Mouse (Mus musculus): ENCODE measurements at regions not wholly inside any gene's neighbourhood (a gene's known extent, or its start where the extent isn't known, plus 50 kb on each side); places are given as distances from the start of the nearest gene placed in this dataset.

DNA sequence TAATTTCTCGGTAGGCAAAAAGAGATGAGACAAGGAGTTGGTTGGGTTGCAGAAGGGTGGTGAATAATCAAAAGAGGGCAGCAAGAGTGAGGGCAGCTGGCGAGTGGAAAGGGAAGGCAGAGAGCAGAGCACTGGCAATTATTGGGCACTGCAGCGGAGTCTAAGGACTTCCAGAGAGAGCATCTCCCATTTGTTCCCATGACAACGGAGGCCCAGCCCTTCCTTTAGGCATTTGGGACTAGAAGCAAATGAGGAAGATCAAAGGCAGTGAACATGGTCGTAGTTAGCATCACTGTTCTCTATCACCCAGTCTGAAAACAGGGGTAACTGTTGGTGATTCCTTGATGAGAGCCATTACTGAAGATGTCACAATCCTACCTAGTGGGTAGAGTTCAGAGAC, 246.1 kb downstream of the Rybp start:
- peaks cover 85% of the 10 kb centered on the region for H3K27me3 ChIP-seq (replicated peaks)
- no peak overlapping the region for H3K9ac ChIP-seq
- no peaks in the 10 kb centered on the region for H3K9me3 ChIP-seq (replicated peaks)
- no peak overlapping the region for H3K27ac ChIP-seq (ENCODE audit: poor library complexity, severe bottlenecking)
- H3K4me1 ChIP-seq (replicated peaks): peaks cover 28% of the 10 kb centered on the region
- H3K4me2 ChIP-seq: peak overlapping the region; percentile 24; the same call in 1 of the 2 replicates
- H3K36me3 ChIP-seq: no peaks in the 10 kb centered on the region
- no peak overlapping the region for H3K4me3 ChIP-seq
- ATAC-seq (ENCODE audit: insufficient number of reproducible peaks, low FRiP score): no peak
- WGBS: 43% methylated on average over 5 of the region's 5 CpGs

DNA sequence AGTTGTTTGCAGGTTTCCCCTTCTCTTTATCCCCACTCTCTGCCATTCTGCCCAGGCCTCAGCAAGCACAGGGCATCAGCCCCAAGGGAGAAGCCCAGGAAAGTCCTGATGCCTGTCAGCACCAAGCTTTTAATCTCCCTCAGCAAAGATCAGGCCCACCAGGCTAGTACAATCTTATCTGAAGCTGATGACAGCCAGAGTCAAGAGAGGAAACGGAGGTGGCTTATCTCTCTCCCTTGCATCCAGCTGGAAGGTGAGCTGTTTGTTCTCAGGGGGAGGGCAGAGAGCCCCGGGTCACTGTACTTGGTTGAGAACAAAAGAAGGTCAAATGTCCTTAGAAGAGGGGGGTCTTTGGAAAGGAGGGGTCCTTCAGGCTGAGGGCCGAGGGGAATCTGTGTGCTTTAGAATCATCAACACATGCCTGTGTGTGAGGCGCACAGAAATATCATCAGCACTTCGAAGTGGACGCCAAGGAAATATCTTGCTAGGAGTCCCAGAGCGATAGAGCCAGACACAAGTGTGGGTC, 246.8 kb downstream of the Rybp start:
- Histone ChIP-seq H3K9ac (no peak overlapping the region), H3K4me1 (replicated peaks) (peaks cover 23% of the 10 kb centered on the region), H3K9me3 (replicated peaks) (no peaks in the 10 kb centered on the region), H3K4me2 (peak overlapping the region; percentile 24), H3K4me3 (no peak overlapping the region), H3K36me3 (no peaks in the 10 kb centered on the region), H3K27ac (ENCODE audit: poor library complexity, severe bottlenecking) (no peak overlapping the region), H3K27me3 (replicated peaks) (peaks cover 85% of the 10 kb centered on the region)
- peak; percentile 74 for ATAC-seq (ENCODE audit: insufficient number of reproducible peaks, low FRiP score)
- 10% methylated on average over 7 of the region's 7 CpGs for WGBS

DNA sequence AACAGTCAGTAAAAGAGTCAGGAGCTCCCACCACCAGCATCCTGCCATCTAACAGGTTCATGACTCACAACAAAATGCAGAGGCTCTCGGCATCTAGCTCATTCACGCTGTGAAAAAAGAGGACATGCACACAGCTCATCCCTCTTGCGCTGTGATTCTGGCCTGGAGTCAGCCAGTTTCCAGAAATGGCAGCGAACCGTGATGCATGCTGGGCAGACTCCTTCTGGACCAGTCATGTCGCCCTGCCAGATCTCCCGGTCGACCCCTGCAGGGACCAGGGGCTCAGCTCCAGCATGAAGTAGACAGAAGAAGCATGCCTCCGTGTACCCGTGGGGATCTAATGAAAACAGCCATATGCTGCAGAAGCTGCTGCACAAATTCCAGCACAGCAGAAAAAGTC, 254.6 kb downstream of the Rybp start:
- WGBS: 82% methylated on average over 10 of the region's 10 CpGs
- Histone ChIP-seq H3K4me3 (no peak overlapping the region), H3K27me3 (replicated peaks) (peaks cover 99% of the 10 kb centered on the region), H3K9ac (no peak overlapping the region), H3K9me3 (replicated peaks) (no peaks in the 10 kb centered on the region), H3K27ac (ENCODE audit: poor library complexity, severe bottlenecking) (no peak overlapping the region), H3K4me1 (replicated peaks) (no peaks in the 10 kb centered on the region), H3K36me3 (no peaks in the 10 kb centered on the region), H3K4me2 (no peak overlapping the region)
- no peak for ATAC-seq (ENCODE audit: insufficient number of reproducible peaks, low FRiP score)

DNA sequence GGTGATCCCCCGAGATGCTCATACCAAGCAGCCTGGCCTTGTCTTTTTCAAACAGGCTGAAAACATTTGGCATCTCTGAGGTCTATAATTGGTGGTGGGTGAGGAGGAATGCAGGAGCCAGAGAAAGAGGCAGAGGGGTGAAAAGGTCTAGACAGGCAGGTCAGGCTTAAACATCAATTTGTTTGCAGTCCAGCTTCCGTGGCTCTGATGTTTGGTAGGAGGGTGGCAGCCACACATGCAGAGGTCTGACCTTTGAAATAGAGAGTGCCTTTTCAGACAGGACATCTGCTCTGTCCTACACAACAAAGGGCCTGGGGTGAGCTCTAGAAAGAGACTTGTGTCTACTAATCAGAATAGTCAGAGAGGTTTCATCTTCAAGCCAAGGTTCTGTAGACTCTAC, 256.8 kb downstream of the Rybp start:
- WGBS: 50% methylated on average over 2 of the region's 2 CpGs
- Histone ChIP-seq H3K27ac (ENCODE audit: poor library complexity, severe bottlenecking) (no peak overlapping the region), H3K4me2 (no peak overlapping the region), H3K36me3 (no peaks in the 10 kb centered on the region), H3K27me3 (replicated peaks) (peaks cover 99% of the 10 kb centered on the region), H3K9me3 (replicated peaks) (no peaks in the 10 kb centered on the region), H3K9ac (no peak overlapping the region), H3K4me3 (no peak overlapping the region), H3K4me1 (replicated peaks) (no peaks in the 10 kb centered on the region)
- no peak for ATAC-seq (ENCODE audit: insufficient number of reproducible peaks, low FRiP score)

DNA sequence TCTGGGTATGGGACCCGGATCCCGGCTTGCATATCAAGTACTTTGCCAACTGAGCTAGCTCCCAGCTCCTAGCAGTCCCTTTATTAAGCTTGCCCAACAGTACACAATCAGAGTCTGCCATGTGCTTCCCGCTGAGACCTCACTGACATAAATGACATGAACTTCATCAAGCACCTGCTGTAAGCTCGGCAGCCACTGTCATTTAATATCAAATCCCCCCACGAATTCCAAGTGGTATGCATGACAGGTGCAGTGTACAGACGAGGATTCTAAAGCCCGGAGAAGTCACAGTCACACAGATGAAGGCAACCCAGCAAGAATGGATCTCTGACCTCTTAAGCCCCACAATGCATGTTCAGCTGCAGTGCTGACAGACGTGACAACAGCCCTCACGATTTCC, 257.3 kb downstream of the Rybp start:
- Histone ChIP-seq H3K4me1 (replicated peaks) (no peaks in the 10 kb centered on the region), H3K27ac (ENCODE audit: poor library complexity, severe bottlenecking) (no peak overlapping the region), H3K4me3 (no peak overlapping the region), H3K9me3 (replicated peaks) (no peaks in the 10 kb centered on the region), H3K27me3 (replicated peaks) (peaks cover 99% of the 10 kb centered on the region), H3K9ac (no peak overlapping the region), H3K4me2 (no peak overlapping the region), H3K36me3 (no peaks in the 10 kb centered on the region)
- no peak for ATAC-seq (ENCODE audit: insufficient number of reproducible peaks, low FRiP score)
- WGBS: 63% methylated on average over 9 of the region's 9 CpGs

DNA sequence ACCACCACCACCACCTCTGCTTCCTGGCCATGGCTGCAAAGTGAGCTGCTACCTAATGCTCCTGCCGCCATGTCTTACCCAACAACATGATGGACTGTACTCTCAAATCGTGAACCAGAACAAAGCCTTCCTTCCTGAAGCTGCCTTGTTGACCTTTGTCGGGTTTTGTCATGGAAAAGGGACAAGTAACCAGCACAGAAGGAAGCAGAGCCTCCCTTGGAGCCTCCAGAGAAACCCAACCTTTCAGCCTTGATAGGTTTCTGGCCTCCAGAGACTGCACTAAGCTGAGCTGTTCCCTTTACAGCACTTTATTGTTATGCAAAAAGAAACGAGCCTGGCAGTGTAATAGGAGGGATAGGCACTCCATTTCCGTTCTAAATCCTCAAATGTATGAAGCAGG, 259.8 kb downstream of the Rybp start:
- 56% methylated on average over 5 of the region's 5 CpGs for WGBS
- ATAC-seq (ENCODE audit: insufficient number of reproducible peaks, low FRiP score): no peak
- H3K4me1 ChIP-seq (replicated peaks): no peaks in the 10 kb centered on the region
- no peaks in the 10 kb centered on the region for H3K9me3 ChIP-seq (replicated peaks)
- H3K27me3 ChIP-seq (replicated peaks): peaks cover 78% of the 10 kb centered on the region
- no peak overlapping the region for H3K9ac ChIP-seq
- no peak overlapping the region for H3K4me2 ChIP-seq
- H3K4me3 ChIP-seq: no peak overlapping the region
- no peaks in the 10 kb centered on the region for H3K36me3 ChIP-seq
- H3K27ac ChIP-seq (ENCODE audit: poor library complexity, severe bottlenecking): no peak overlapping the region

DNA sequence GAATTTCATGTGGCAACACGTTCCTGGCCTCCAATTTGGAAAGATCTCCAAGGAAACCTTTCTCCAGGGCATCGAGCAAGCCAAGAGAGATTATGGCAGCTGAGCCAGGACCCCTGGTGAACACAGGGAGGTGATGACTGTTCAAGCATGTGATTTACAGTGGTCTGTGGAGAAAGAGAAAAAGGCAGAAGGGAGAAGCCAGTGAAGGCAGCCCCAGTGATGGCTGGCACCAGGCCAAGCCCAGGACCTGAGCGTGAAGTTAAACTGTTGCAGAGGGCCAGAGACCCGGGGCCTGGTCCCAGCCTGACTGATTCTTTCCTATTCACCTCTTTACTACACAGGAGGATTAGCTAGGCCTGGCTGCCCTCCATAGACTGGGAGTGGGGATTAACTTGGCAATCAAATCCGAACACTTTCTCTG, 261.7 kb downstream of the Rybp start:
- Histone ChIP-seq H3K36me3 (no peaks in the 10 kb centered on the region), H3K27ac (ENCODE audit: poor library complexity, severe bottlenecking) (no peak overlapping the region), H3K9me3 (replicated peaks) (no peaks in the 10 kb centered on the region), H3K4me1 (replicated peaks) (no peaks in the 10 kb centered on the region), H3K4me2 (no peak overlapping the region), H3K27me3 (replicated peaks) (peaks cover 78% of the 10 kb centered on the region), H3K4me3 (no peak overlapping the region), H3K9ac (no peak overlapping the region)
- no peak for ATAC-seq (ENCODE audit: insufficient number of reproducible peaks, low FRiP score)
- WGBS: 65% methylated on average over 5 of the region's 5 CpGs

DNA sequence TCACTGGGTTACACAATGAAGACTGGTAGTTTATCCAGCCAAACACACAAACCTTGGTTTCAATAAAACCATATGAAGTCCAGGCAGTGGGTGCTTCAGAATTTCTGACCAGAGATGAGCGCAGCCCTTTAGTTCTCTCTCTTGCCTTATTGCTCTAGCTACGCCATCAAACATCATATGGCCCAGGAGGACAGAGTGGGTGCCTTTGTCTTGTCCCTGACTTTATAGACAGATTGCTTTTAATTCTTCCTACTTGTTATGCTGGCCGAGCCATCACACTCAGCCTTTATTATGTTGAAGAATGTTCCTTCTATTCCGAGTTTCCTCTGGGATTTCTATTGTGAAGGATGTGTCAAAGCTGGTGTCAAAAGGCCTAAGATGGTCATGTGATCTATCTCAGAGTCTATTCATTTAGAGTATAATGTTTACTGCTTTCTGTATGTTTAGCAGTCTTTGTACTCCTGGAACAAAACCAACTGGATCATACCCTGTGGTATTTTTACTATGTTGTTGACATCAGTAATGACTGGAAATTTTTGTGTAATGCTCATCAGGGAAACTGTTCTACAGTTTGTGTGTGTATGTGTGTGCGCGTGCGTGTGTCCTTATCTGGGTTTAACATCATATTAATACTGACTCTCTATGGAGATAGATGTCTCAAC, 263.7 kb downstream of the Rybp start:
- no peaks in the 10 kb centered on the region for H3K4me1 ChIP-seq (replicated peaks)
- H3K4me3 ChIP-seq: no peak overlapping the region
- no peaks in the 10 kb centered on the region for H3K9me3 ChIP-seq (replicated peaks)
- H3K27me3 ChIP-seq (replicated peaks): peaks cover 77% of the 10 kb centered on the region
- no peak overlapping the region for H3K4me2 ChIP-seq
- H3K9ac ChIP-seq: no peak overlapping the region
- ATAC-seq (ENCODE audit: insufficient number of reproducible peaks, low FRiP score): no peak
- H3K27ac ChIP-seq (ENCODE audit: poor library complexity, severe bottlenecking): no peak overlapping the region
- 85% methylated on average over 7 of the region's 7 CpGs for WGBS
- H3K36me3 ChIP-seq: no peaks in the 10 kb centered on the region

DNA sequence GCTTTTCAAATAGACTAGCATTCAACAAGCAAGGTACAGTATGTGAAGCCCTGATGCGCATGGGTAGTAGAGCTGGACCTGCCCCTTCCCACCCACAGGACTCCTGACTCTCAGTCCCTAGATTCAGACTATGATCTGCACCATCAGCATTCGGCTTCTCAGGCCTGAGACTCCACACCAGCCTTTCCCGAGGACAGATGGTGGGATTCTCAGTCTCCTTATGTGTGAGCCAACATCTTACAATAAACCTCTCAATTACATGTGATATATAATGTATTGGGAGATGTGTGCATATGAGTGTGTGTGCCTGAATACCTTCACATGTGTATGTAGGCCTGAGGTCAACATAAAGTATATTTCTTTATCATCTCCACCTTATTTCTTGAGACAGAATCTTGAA, 268.3 kb downstream of the Rybp start:
- ATAC-seq (ENCODE audit: insufficient number of reproducible peaks, low FRiP score): no peak
- Histone ChIP-seq H3K9ac (no peak overlapping the region), H3K4me2 (no peak overlapping the region), H3K36me3 (no peaks in the 10 kb centered on the region), H3K4me1 (replicated peaks) (peaks cover 6% of the 10 kb centered on the region), H3K27me3 (replicated peaks) (peaks cover 79% of the 10 kb centered on the region), H3K9me3 (replicated peaks) (no peaks in the 10 kb centered on the region), H3K27ac (ENCODE audit: poor library complexity, severe bottlenecking) (no peak overlapping the region), H3K4me3 (no peak overlapping the region)
- WGBS: 64% methylated on average over 3 of the region's 3 CpGs

DNA sequence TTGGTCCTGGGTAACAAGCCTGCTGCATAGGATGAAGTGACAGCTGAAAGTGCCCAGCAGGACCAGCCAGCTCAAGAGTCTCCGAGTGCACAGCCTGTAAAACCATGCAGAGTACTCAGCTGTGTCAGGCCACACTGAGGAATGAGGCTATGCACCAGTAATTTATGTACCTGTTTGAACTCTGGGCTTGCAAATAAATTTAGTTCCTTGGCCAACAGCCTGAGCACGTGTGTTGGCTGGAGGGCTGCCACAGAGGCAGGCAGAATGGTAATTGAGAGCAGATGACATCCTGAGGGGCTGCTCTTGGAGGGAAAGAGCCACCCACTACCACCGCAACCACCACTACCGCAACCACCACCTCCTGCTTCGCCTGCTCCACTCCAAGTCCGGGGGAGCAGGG, 273.3 kb downstream of the Rybp start:
- Histone ChIP-seq H3K9ac (no peak overlapping the region), H3K4me1 (replicated peaks) (peaks cover 35% of the 10 kb centered on the region), H3K27ac (ENCODE audit: poor library complexity, severe bottlenecking) (no peak overlapping the region), H3K36me3 (no peaks in the 10 kb centered on the region), H3K4me3 (no peak overlapping the region), H3K9me3 (replicated peaks) (no peaks in the 10 kb centered on the region), H3K4me2 (no peak overlapping the region), H3K27me3 (replicated peaks) (peaks cover 65% of the 10 kb centered on the region)
- 0 out of 2 replicates have a peak, but pooled peaks have one; percentile 17 for ATAC-seq (ENCODE audit: insufficient number of reproducible peaks, low FRiP score)
- 34% methylated on average over 6 of the region's 6 CpGs for WGBS

DNA sequence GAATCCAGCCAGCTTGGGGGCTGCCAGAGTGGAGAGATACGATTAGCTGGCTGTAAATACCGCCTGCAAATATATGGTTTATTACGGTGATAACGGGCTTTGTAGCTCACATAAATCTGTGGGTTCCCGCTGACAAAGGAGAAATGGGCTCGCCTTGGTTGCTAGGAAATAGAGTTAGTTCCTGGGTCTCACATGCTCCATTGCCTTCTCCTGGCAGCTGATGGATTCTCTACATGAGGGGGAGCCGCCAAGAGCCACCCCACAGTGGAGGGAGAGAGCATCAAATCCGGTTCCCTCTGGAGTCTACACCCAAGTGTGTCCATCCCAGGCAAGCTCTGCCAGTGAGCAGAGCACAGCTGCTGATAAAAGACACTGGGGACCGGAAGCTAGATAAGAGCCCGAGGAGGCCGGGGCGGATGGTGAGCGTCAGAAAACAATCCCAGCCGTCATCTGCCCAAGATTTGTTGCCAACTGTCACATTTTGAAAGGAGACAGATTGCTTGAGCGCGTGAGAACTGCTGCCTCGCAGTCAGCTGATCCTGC, 275.7 kb downstream of the Rybp start:
- Histone ChIP-seq H3K9me3 (replicated peaks) (no peaks in the 10 kb centered on the region), H3K27me3 (replicated peaks) (peaks cover 64% of the 10 kb centered on the region), H3K9ac (no peak overlapping the region; the same call in 1 of the 2 replicates), H3K4me1 (replicated peaks) (peaks cover 35% of the 10 kb centered on the region), H3K4me2 (peak overlapping the region; percentile 51), H3K4me3 (no peak overlapping the region), H3K27ac (ENCODE audit: poor library complexity, severe bottlenecking) (peak overlapping the region; percentile 60), H3K36me3 (no peaks in the 10 kb centered on the region)
- ATAC-seq (ENCODE audit: insufficient number of reproducible peaks, low FRiP score): peak; percentile 93
- 9% methylated on average over 17 of the region's 17 CpGs for WGBS

All from heart, embryonic 12.5 days (tissue).